Mouse (Mus musculus) c-Kit-negative CD71-positive TER-119-positive erythroid progenitor cells, embryonic 14.5 days (primary cell): ENCODE data around the gene Utf1.

Source experiments
- DNase-seq: peaks from one replicate; pipeline ENCODE4 v3.0.0-alpha.2; 2013; ENCODE audit warnings: low read depth, low spot score

Gene Utf1

GRCm38 (mm10) chr7:139943674-139944281, at the start of gene Utf1:
TSS of gene Utf1 (plus strand) at chr7:139943789.
- no peak for DNase-seq

- DNase-seq, result no peak
Measured at GRCm38 (mm10) chr7:139894655-139895557, 48.7 kb upstream of the Utf1 start, which contains the start of gene Kndc1. TSS of gene Kndc1 (plus strand) at chr7:139894696.

GRCm38 (mm10) chr7:139896271-139896670, 47.3 kb upstream of the Utf1 start:
- no peak for DNase-seq

GRCm38 (mm10) chr7:139896796-139897195, 46.8 kb upstream of the Utf1 start:
- DNase-seq, result no peak

GRCm38 (mm10) chr7:139898606-139899005, 45.0 kb upstream of the Utf1 start:
- no peak for DNase-seq

GRCm38 (mm10) chr7:139899505-139899904, 44.1 kb upstream of the Utf1 start:
- DNase-seq, result no peak

- no peak for DNase-seq
Measured at GRCm38 (mm10) chr7:139900456-139900855, 43.1 kb upstream of the Utf1 start.

- DNase-seq, result no peak
Measured at GRCm38 (mm10) chr7:139900896-139901295, 42.7 kb upstream of the Utf1 start.

GRCm38 (mm10) chr7:139901981-139902380, 41.6 kb upstream of the Utf1 start:
- DNase-seq, result no peak

GRCm38 (mm10) chr7:139905261-139905660, 38.3 kb upstream of the Utf1 start:
- no peak for DNase-seq

- DNase-seq, result no peak
Measured at GRCm38 (mm10) chr7:139905661-139906060, 37.9 kb upstream of the Utf1 start.

GRCm38 (mm10) chr7:139908176-139908575, 35.4 kb upstream of the Utf1 start:
- DNase-seq, result no peak

- no peak for DNase-seq
Measured at GRCm38 (mm10) chr7:139909469-139909868, 34.1 kb upstream of the Utf1 start.

GRCm38 (mm10) chr7:139910204-139910835, 33.3 kb upstream of the Utf1 start:
- DNase-seq, result no peak

- DNase-seq, result no peak
Measured at GRCm38 (mm10) chr7:139914141-139915047, 29.2 kb upstream of the Utf1 start.

- no peak for DNase-seq
Measured at GRCm38 (mm10) chr7:139915646-139916257, 27.8 kb upstream of the Utf1 start.

- no peak for DNase-seq
Measured at GRCm38 (mm10) chr7:139916345-139916744, 27.2 kb upstream of the Utf1 start.

GRCm38 (mm10) chr7:139918262-139918661, 25.3 kb upstream of the Utf1 start:
- no peak for DNase-seq

GRCm38 (mm10) chr7:139930732-139931131, 12.9 kb upstream of the Utf1 start:
- no peak for DNase-seq

GRCm38 (mm10) chr7:139936705-139937104, 6.9 kb upstream of the Utf1 start:
- DNase-seq, result no peak

GRCm38 (mm10) chr7:139937138-139937537, 6.5 kb upstream of the Utf1 start:
- DNase-seq, result no peak
